Mouse (Mus musculus): ENCODE results near the gene Elovl2. TPM values are rescaled to one million over a fixed set of nuclear protein-coding genes. Genes with fewer than 3 reads are reported as not detected.

Gene Elovl2
- not detected for total RNA-seq (2023)

DNA sequence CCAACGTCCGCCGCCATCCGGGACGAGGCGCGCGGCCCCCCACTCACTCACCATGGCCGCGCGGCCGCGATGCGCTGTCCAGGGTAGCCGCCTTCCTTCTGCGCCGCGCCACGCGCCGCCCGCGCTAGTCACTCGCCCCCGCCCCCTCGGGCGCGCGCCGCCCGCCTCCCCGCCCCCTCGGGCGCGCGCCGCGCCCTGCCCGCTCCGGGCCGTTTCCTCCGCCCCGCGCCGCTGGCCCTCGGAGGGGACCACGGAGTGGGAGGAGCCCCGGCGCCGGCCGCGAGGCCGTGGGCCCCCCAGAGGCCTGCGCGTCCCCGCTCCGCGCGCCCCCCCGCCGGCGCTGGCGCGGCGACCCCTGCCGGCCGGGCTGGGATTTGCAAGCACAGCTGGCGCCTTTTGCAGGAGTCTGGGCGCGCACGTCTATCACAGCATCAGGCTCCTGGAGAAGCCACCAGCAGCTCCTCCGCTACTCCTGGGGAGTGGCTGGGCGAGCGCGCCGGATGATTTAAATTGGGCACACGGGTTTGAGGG lies at the start of gene Elovl2:
TSS of gene Elovl2 (minus strand) at position 102 of the 531 bp plus-strand sequence.

DNA sequence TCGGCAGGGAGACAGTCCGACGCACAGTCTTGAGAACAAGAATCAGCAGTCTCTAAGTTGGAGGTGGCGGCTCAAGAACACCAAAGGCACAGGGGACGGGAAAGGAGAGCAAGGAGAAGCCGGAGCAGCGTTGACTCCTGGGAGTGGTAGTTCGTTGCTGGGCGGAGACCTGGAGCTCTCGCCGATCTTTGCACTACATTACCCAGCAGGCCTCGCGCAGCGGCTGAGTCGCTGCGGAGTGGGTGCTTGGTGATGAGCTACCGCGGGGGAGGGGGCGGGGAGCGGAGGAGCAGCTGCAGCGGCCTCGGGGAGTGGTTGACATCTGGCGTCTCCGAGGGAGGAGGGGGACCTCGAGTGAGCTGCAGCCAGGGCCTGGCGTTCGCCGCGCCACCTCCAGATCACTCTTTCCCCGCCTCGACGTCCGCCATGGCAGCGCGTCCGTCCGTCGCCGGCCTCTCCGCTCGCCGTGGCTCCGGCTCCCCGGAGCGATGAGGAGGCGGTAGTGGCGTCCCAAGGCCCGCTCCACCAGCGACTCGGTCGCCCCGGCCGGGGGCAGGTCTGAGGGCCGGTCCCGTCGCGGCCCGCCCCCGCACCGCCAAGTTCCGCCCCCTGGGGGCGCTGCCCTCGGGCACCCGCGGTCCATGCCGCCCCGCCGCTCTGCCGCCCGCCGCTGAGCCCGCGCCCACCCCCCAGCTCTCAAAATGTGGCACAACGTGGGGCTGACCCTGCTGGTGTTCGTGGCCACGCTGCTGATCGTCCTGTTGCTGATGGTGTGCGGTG lies 29.5 kb upstream of the Elovl2 start, which contains the start of gene Smim13:
TSS of gene Smim13 (plus strand) at position 307 of the 780 bp plus-strand sequence.

Other genes starting within 250 kb of the Elovl2 start
- 10 to 100 TPM; 39.1 to 42.8 TPM for gene Pak1ip1, start 219.4 kb downstream of the Elovl2 start, total RNA-seq (2023)
- 100 to 1,000 TPM; 100 to 133 TPM for gene Tmem14c, start 204.1 kb downstream of the Elovl2 start, total RNA-seq (2023)
- under 1 TPM in 1 of 2 experiments, not detected in 1; 0.09 TPM for gene Mak, start 140.7 kb downstream of the Elovl2 start, total RNA-seq (2023)
- not detected for gene Gcm2, start 109.4 kb downstream of the Elovl2 start, total RNA-seq (2023)
- not detected for gene Sycp2l, start 106.1 kb downstream of the Elovl2 start, total RNA-seq (2023)
- 1 to 10 TPM; 4.6 to 5.2 TPM for gene Smim13, start 29.4 kb upstream of the Elovl2 start, total RNA-seq (2023)
- not detected for gene Gm17364, start 53.6 kb upstream of the Elovl2 start, total RNA-seq (2023)

Measured in neutrophil, adult 83 days (primary cell).